Mouse (Mus musculus) duodenum, adult 2 months (tissue): ENCODE measurements around the gene Mkln1. TPM values are rescaled to one million over a fixed set of nuclear protein-coding genes. Genes with fewer than 3 reads are reported as not detected.

ENCODE experiments used
- polyA plus RNA-seq: library from polyadenylated mRNA; depleted of rRNA; stranded (reverse); fragments of >200 nt; gene quantifications from 2 replicates; pipeline ENCODE4 v1.2.3, GENCODE M21; 2012; ENCODE audit warnings: low replicate concordance; rRNA removed

Mkln1 gene
- 6.2 and 16.1 TPM in 2 replicates for polyA plus RNA-seq

DNA sequence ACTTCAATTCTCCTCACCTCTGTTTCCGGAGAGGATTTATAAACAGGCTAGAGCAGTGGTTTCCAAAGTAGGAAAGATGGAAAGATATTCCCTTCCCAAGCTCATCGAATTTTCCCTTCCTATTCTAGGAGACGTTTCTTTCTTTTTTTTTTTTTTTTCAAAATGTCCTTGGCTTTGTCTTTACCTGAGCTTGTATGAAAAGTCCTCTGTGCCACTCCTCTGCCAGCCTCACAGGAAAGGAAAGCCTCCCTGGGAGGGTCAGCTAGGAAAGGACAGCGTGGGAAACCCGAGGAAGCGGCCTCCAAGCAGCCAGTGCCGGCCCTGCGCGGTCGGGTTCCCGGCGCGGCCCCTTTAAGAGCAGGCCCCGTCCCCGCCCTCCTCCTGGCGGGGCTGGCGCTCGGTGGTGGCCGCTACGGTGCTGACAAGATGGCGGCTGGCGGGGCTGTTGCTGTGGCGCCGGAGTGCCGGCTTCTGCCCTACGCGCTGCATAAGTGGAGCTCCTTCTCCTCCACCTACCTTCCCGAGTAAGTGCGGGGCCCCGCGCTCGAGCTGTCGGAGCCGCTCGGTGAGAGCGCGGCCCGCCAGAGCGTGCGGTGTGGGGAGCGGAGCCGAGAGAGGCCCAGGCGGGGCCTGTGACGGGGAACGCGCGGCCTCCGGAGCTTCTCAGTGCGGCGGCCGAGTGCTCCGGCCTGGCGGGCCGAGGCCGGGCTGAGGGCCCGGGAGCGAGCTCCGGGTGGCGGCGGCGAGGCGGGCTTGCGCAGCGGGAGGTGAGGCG, at the start of gene Mkln1:
TSS of gene Mkln1 (plus strand) at position 305 of the 775 bp plus-strand sequence.

DNA sequence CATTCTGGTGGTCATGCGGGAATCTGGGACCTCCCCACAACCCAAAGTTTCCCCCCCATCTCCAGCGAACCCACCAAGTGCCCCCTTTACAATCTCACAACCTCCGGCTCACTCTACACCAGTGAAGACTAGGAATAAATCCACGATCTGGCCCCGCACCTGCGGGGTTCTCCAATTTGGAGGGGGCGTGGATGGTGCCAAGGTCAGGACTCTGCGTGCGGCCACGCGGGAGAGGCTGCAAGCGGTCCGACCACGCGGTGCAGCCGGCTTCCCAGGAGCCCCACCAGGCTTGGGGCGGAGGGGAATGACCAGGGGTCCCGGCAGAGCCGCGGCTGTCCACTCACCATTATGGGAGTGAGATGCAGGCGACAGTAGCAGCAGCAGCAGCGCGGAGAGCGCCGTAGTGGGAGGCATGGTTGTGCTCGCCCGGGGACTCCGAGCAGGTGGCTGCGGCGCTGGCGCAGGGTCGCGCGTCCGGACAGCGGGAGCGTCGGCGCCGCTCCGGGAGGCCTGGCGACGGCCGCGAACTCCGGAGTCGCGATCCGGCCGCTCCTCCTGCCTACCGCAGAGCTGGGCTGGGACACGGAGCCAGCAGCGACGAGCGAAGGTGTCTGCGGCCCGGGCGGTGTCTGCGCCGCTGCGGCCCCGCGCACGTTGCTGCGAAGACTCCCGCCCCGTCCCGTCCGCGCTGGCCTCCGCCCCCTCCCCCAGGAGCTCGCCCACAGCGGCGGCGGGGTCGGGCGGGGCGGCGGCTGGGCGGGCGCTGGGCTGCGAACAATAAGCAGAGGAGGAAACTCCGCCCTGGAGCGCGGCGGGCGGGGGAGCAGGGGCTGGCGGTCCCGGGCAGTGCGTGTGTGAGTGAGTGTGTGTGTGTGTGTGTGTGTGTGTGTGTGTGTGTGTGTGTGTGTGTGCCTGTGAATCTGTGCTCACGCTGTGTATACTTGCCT, 165.0 kb downstream of the Mkln1 start, which contains the start of gene Podxl:
TSS of gene Podxl (minus strand) at position 747 of the 947 bp plus-strand sequence.

Other genes with a start within 250 kb of the Mkln1 start
- 9.3 and 10.7 TPM in 2 replicates for gene Podxl, start 165.2 kb downstream of the Mkln1 start, polyA plus RNA-seq